Mouse (Mus musculus): ENCODE results near the gene Pabpn1l. TPM values are rescaled to one million over a fixed set of nuclear protein-coding genes. Genes with fewer than 3 reads are reported as not detected.
"Not testable (repeated sequence)": the region's sequence is repeated elsewhere in the genome, so short reads cannot be mapped to it uniquely, and the experiment has no call there.

Pabpn1l gene
- polyA plus RNA-seq, 1 experiment from 2014 or later, result not detected

DNA sequence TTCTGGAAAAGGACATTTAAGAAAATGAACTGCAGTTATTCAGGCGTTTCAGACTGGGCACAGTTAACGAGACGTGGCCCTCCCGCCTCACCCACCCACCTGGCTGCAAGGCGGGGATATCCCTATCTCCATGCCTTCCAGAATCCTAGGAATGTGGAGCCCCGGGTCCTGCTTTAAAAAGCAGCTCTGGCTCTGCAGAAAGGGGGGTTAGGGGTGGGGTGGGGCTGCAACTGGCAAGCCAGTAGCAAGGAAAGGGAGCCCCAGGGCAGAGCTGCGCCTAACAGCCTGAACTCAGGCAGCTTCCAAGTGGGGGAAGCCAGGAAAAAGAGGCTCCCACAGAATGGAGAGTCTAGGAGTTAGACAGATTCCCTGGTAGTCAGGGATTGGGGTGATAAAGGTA is 43.3 kb downstream of the Pabpn1l start:
- 33% methylated on average over 7 of the region's 7 CpGs for WGBS

GRCm38 (mm10) chr8:122577116-122577515 is 45.4 kb downstream of the Pabpn1l start:
- no peaks in the 10 kb centered on the region for H3K27me3 ChIP-seq
- 47% methylated on average over 10 of the region's 10 CpGs for WGBS
- peaks cover 16% of the 10 kb centered on the region for H3K36me3 ChIP-seq
- peak overlapping the region; percentile 23; the same call in 1 of the 2 replicates for H3K9ac ChIP-seq
- H3K4me2 ChIP-seq (replicated peaks), result peak overlapping the region; percentile 79
- peaks cover 45% of the 10 kb centered on the region for H3K4me1 ChIP-seq
- no peaks in the 10 kb centered on the region for H3K9me3 ChIP-seq (replicated peaks)
- peak overlapping the region; percentile 65 for H3K4me3 ChIP-seq
- peak overlapping the region; percentile 62; the same call in 1 of the 2 replicates for H3K27ac ChIP-seq
- ATAC-seq (ENCODE audit: low FRiP score), result 0 out of 2 replicates have a peak, but pooled peaks have one; percentile 16

More for the DNA sequence above, 43.3 kb downstream of the Pabpn1l start:
- Histone ChIP-seq H3K9ac (no peak overlapping the region), H3K9me3 (replicated peaks) (no peaks in the 10 kb centered on the region), H3K36me3 (peaks cover 5% of the 10 kb centered on the region; the same call in 1 of the 2 replicates), H3K27me3 (no peaks in the 10 kb centered on the region), H3K4me3 (no peak overlapping the region), H3K4me2 (replicated peaks) (no peak overlapping the region), H3K4me1 (peaks cover 37% of the 10 kb centered on the region), H3K27ac (no peak overlapping the region)
- ATAC-seq (ENCODE audit: low FRiP score), result no peak

DNA sequence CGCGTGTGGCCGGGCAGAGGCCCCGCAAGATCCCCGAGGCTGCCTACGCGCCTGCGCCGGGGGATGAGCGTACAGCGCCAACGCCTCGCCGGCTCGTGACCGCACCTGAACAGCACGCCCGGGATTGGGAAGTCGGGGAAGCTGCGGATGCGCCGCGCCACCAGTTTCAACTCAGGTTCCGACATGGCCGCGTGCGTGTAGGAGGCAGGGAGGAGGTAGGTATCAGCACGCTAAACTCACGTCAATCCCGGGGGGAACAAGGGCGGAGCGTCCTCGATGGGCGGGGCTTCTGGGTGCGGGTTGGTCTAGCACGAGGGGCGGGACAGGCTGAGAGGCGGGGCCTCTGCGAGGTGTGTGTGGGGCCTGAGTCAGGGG is 45.9 kb downstream of the Pabpn1l start, which contains the start of gene Aprt:
Gene Aprt, minus strand, starts transcription at position 262 of the 375 bp plus-strand sequence.
- Histone ChIP-seq H3K4me3 (peak within 1 kb of the TSS; percentile 65), H3K4me2 (replicated peaks) (peak within 1 kb of the TSS; percentile 79), H3K27ac (peak within 1 kb of the TSS; percentile 62), H3K9me3 (replicated peaks) (no peaks in the 10 kb centered on the region), H3K36me3 (peaks cover 21% of the 10 kb centered on the region), H3K9ac (peak within 1 kb of the TSS; percentile 79), H3K27me3 (no peaks in the 10 kb centered on the region), H3K4me1 (peaks cover 45% of the 10 kb centered on the region)
- peak; percentile 87 for ATAC-seq (ENCODE audit: low FRiP score)
- WGBS, result under 1% methylated on average over 39 of the region's 39 CpGs

DNA sequence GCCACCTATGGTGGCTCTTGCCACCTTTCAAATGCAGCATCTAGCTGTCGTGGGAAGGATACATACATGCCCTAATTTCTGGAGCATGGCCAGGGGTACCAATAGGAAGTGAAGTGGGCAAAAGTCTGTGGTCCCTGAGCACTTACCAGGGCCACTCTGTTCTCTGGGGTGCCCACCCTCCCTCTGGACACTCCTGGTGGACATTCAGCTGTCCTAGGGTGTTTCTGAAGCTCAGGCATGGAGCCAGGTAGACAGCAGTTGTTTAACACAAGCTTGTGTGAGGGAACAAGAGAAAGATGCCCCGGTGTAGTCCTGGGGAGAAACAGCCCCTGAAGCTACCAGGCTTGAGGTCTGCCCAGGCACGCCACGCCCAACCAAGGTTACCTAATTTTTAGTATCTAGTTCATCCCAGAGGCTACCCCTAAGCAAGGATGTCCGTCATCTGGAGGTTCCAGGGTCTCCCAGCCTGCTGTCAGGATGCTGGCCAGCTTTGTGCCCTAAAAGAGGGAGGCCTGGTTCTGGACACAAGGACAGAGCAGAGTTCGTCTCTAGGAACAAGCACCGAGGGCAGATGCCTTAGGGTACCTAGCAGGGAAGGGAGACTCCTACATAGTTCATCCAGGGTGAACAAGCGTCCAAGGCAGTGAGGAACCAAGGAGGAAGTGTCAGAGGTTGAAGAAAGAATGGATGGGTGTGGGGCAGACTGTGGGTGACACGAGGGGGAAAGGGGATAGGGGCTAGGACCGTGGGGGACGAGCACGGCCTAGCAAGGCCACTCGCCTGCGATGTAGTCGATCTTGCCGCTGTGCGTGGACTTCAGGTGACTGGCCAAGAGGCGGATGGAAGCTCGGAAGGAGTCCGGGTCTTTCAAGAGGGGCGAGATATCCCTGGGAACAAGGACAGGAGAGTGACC is 46.5 kb downstream of the Pabpn1l start:
- ATAC-seq (ENCODE audit: low FRiP score), result peak; percentile 53
- H3K4me1 ChIP-seq, result peaks cover 45% of the 10 kb centered on the region
- peak overlapping the region; percentile 62 for H3K27ac ChIP-seq

DNA sequence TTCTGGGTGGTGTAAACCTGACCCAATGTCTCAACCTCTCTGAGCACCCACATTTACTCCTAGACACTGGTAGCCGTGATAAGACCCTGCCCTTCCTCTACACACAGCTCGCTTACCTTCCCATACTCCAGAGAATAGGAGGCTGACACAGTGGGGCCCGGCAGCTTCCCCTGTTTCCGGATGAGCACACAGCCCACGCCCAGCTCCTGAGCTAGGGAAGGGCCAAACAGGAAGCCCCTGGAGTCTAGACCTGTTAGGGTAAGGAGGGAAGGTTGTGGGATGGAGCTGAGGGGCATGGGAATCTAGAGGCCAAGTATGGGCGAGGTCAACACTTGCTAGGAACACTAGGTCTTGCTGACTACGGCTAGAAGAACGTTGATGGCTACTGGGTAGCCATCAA is 47.3 kb downstream of the Pabpn1l start:
- Histone ChIP-seq H3K9ac (peak overlapping the region; percentile 79; the same call in 1 of the 2 replicates), H3K4me1 (peaks cover 45% of the 10 kb centered on the region), H3K36me3 (peaks cover 34% of the 10 kb centered on the region), H3K27ac (no peak overlapping the region), H3K27me3 (no peaks in the 10 kb centered on the region), H3K4me3 (0 out of 2 replicates have a peak overlapping the region, but pooled peaks have one; percentile 65), H3K9me3 (replicated peaks) (no peaks in the 10 kb centered on the region), H3K4me2 (replicated peaks) (peak overlapping the region; percentile 79)
- 75% methylated on average over 8 of the region's 8 CpGs for WGBS
- ATAC-seq (ENCODE audit: low FRiP score), result no peak

More for the DNA sequence above, 46.5 kb downstream of the Pabpn1l start:
- H3K9me3 ChIP-seq (replicated peaks), result no peaks in the 10 kb centered on the region
- H3K4me3 ChIP-seq, result peak overlapping the region; percentile 65
- peak overlapping the region; percentile 79 for H3K4me2 ChIP-seq (replicated peaks)
- no peaks in the 10 kb centered on the region for H3K27me3 ChIP-seq
- peak overlapping the region; percentile 79 for H3K9ac ChIP-seq
- peaks cover 27% of the 10 kb centered on the region for H3K36me3 ChIP-seq
- 20% methylated on average over 21 of the region's 21 CpGs for WGBS

- Histone ChIP-seq H3K27me3 (no peaks in the 10 kb centered on the region), H3K27ac (0 out of 2 replicates have a peak overlapping the region, but pooled peaks have one; percentile 40), H3K9me3 (replicated peaks) (no peaks in the 10 kb centered on the region), H3K4me2 (replicated peaks) (peak overlapping the region; percentile 79; the same call in 1 of the 2 replicates), H3K36me3 (peaks cover 39% of the 10 kb centered on the region), H3K4me3 (no peak overlapping the region), H3K4me1 (peaks cover 43% of the 10 kb centered on the region), H3K9ac (no peak overlapping the region)
- 41% methylated on average over 10 of the region's 10 CpGs for WGBS
- no peak for ATAC-seq (ENCODE audit: low FRiP score)
Measured at GRCm38 (mm10) chr8:122574667-122575251, 47.8 kb downstream of the Pabpn1l start.

DNA sequence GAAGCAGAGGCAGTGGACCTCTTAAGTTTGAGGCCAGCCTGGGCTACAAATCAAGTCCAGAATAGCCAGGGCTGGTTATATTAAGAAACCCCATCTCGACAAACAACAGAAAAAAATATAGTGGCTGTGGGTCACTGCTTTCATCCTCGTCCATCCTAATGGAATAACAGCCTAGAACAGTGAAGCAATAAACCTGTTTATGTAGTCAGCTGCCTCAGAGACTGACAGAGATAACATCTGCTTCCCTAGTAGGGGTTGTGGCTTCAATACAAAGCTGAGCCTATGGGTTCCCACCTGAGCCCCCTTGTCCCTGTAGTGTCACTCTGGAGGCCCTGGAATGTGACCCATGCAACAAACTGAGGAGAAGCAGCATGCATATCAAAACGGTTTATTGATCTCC is 48.3 kb downstream of the Pabpn1l start:
- H3K36me3 ChIP-seq, result peaks cover 43% of the 10 kb centered on the region

DNA sequence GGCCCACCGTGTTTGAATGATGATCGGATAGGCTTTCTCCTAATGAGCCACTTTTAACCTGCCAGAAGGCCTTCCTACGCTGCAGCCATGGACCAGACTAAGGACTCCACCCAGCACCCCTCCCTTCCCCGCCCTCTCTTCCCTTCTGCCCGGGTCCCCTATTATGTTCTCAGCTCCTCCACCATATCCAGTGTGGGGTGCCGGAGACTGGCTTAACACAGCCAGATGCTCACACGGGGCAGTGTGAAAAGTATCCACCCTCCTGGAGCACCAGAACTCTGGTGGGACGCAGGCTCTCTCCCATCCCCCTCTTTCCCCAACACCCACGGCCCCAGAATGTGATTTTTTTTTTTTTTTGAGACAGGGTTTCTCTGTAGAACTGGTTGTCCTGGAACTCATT is 49.0 kb downstream of the Pabpn1l start:
- no peak overlapping the region for H3K9ac ChIP-seq
- ATAC-seq (ENCODE audit: low FRiP score), result no peak
- 52% methylated on average over 9 of the region's 9 CpGs for WGBS
- no peak overlapping the region for H3K4me2 ChIP-seq (replicated peaks)
- H3K9me3 ChIP-seq (replicated peaks), result no peaks in the 10 kb centered on the region
- H3K27ac ChIP-seq, result peak overlapping the region; percentile 17; the same call in 1 of the 2 replicates
- peaks cover 47% of the 10 kb centered on the region for H3K4me1 ChIP-seq
- no peaks in the 10 kb centered on the region for H3K27me3 ChIP-seq
- H3K4me3 ChIP-seq, result no peak overlapping the region
- peaks cover 43% of the 10 kb centered on the region for H3K36me3 ChIP-seq

More for the DNA sequence above, 48.3 kb downstream of the Pabpn1l start:
- H3K9me3 ChIP-seq (replicated peaks), result no peaks in the 10 kb centered on the region
- no peak overlapping the region for H3K4me2 ChIP-seq (replicated peaks)
- no peak overlapping the region for H3K4me3 ChIP-seq
- 0 out of 2 replicates have a peak overlapping the region, but pooled peaks have one; percentile 40 for H3K27ac ChIP-seq
- ATAC-seq (ENCODE audit: low FRiP score), result no peak
- WGBS, result 54% methylated on average over 3 of the region's 3 CpGs
- no peak overlapping the region for H3K9ac ChIP-seq
- no peaks in the 10 kb centered on the region for H3K27me3 ChIP-seq
- peaks cover 42% of the 10 kb centered on the region for H3K4me1 ChIP-seq

- H3K4me1 ChIP-seq, result peaks cover 49% of the 10 kb centered on the region
Measured at GRCm38 (mm10) chr8:122573176-122573575, 49.4 kb downstream of the Pabpn1l start.

DNA sequence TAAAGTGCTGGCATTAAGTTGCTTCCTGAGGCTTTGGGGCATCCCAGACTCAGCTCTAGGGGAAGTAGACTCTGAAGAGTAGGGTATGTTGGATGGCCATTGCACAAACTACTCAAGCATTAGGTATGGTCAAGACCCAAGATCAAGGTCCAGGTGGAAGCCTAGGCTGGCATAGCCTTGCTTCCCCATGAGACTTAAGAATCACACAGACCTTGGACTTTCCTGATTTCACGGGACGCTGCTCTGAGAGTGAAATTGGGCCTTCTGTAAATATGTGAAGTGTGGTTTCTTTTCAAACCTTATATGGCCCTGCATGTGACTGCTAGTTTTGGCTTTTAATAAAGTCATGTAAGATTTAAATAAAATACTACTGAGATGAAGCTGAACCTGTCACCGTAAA is 49.8 kb downstream of the Pabpn1l start:
- H3K9ac ChIP-seq, result no peak overlapping the region
- no peak overlapping the region for H3K27ac ChIP-seq
- H3K36me3 ChIP-seq, result peaks cover 43% of the 10 kb centered on the region
- H3K27me3 ChIP-seq, result no peaks in the 10 kb centered on the region
- ATAC-seq (ENCODE audit: low FRiP score), result no peak
- H3K9me3 ChIP-seq (replicated peaks), result no peaks in the 10 kb centered on the region
- no peak overlapping the region for H3K4me3 ChIP-seq
- H3K4me2 ChIP-seq (replicated peaks), result no peak overlapping the region
- 94% methylated on average over 3 of the region's 3 CpGs for WGBS
- H3K4me1 ChIP-seq, result peaks cover 49% of the 10 kb centered on the region

More at GRCm38 (mm10) chr8:122573176-122573575, 49.4 kb downstream of the Pabpn1l start:
- not testable (repeated sequence) for H3K9ac ChIP-seq; H3K4me3 ChIP-seq; ATAC-seq (ENCODE audit: low FRiP score); H3K4me2 ChIP-seq (replicated peaks); H3K27me3 ChIP-seq; H3K9me3 ChIP-seq (replicated peaks)
- WGBS, result 28% methylated on average over 4 of the region's 4 CpGs
- 0 out of 2 replicates have a peak overlapping the region, but pooled peaks have one; percentile 17 for H3K27ac ChIP-seq
- H3K36me3 ChIP-seq, result peaks cover 43% of the 10 kb centered on the region

DNA sequence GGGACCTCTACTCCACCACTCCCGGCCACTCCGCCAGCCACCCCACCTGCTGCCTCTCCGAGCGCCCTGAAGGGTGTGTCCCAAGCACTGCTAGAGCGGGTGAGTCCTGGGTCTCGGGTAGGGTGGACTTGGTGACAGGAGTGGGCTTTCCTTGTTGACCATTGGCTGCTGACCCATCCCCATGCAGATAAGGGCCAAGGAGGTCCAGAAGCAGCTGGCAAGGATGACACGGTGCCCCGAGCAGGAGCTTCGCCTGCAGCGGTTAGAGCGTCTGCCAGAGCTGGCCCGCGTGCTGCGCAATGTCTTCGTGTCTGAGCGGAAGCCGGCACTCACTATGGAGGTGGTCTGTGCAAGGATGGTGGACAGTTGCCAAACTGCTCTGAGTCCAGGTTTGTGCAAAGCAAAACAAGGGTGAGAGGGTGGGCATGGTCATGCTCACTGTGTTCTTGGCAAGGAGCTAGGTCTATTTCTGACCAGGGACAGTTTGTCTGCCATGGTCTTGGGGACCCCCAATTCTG is 50.7 kb downstream of the Pabpn1l start:
- Histone ChIP-seq H3K27ac (no peak overlapping the region), H3K27me3 (no peaks in the 10 kb centered on the region), H3K4me3 (no peak overlapping the region), H3K36me3 (peaks cover 43% of the 10 kb centered on the region), H3K9ac (no peak overlapping the region), H3K9me3 (replicated peaks) (no peaks in the 10 kb centered on the region), H3K4me1 (peaks cover 48% of the 10 kb centered on the region), H3K4me2 (replicated peaks) (no peak overlapping the region)
- no peak for ATAC-seq (ENCODE audit: low FRiP score)
- 93% methylated on average over 17 of the region's 17 CpGs for WGBS

- H3K4me3 ChIP-seq, result no peak overlapping the region
Measured at GRCm38 (mm10) chr8:122571153-122571552, 51.4 kb downstream of the Pabpn1l start.

More at GRCm38 (mm10) chr8:122571153-122571552, 51.4 kb downstream of the Pabpn1l start:
- no peaks in the 10 kb centered on the region for H3K9me3 ChIP-seq (replicated peaks)
- no peak for ATAC-seq (ENCODE audit: low FRiP score)
- no peak overlapping the region for H3K4me2 ChIP-seq (replicated peaks)
- no peak overlapping the region for H3K9ac ChIP-seq
- 94% methylated on average over 11 of the region's 11 CpGs for WGBS
- H3K27me3 ChIP-seq, result no peaks in the 10 kb centered on the region
- peaks cover 51% of the 10 kb centered on the region for H3K4me1 ChIP-seq
- H3K36me3 ChIP-seq, result peaks cover 43% of the 10 kb centered on the region
- H3K27ac ChIP-seq, result no peak overlapping the region
